Mouse (Mus musculus) cerebellum, adult 9-10 months (tissue): ENCODE measurements around the gene Stx16.

Experiments used
- DNase-seq: peaks from one replicate; pipeline ENCODE4 v3.0.0; 2022

Gene Stx16

GRCm38 (mm10) chr2:174075673-174076432, at the start of gene Stx16:
Stx16 (plus strand) TSS chr2:174076308.
- peak; percentile 96 for DNase-seq

GRCm38 (mm10) chr2:174026406-174026805, 49.7 kb upstream of the Stx16 start:
- no peak for DNase-seq

- no peak for DNase-seq
These were observed 42.8 kb upstream of the Stx16 start for GRCm38 (mm10) chr2:174033257-174033800.

- no peak for DNase-seq
These were observed 28.5 kb upstream of the Stx16 start for GRCm38 (mm10) chr2:174047656-174048055.

- no peak for DNase-seq
These were observed 26.4 kb upstream of the Stx16 start for GRCm38 (mm10) chr2:174049481-174050338.

- no peak for DNase-seq
These were observed 25.8 kb upstream of the Stx16 start for GRCm38 (mm10) chr2:174050339-174050685.

GRCm38 (mm10) chr2:174051081-174051481, 25.0 kb upstream of the Stx16 start:
- no peak for DNase-seq

GRCm38 (mm10) chr2:174054496-174054895, 21.6 kb upstream of the Stx16 start:
- no peak for DNase-seq

GRCm38 (mm10) chr2:174057730-174058129, 18.4 kb upstream of the Stx16 start:
- DNase-seq = no peak

GRCm38 (mm10) chr2:174058316-174058939, 17.7 kb upstream of the Stx16 start:
- no peak for DNase-seq

GRCm38 (mm10) chr2:174059591-174060385, 16.3 kb upstream of the Stx16 start:
- DNase-seq = no peak

GRCm38 (mm10) chr2:174061219-174061618, 14.9 kb upstream of the Stx16 start:
- no peak for DNase-seq

GRCm38 (mm10) chr2:174063074-174063473, 13.0 kb upstream of the Stx16 start:
- DNase-seq = no peak

GRCm38 (mm10) chr2:174063527-174064211, 12.4 kb upstream of the Stx16 start:
- DNase-seq = no peak

- DNase-seq = no peak
These were observed 8.2 kb upstream of the Stx16 start for GRCm38 (mm10) chr2:174067793-174068419.

GRCm38 (mm10) chr2:174069532-174070049, 6.5 kb upstream of the Stx16 start:
- no peak for DNase-seq

- no peak for DNase-seq
These were observed 4.7 kb upstream of the Stx16 start for GRCm38 (mm10) chr2:174071406-174071805.

GRCm38 (mm10) chr2:174073156-174073790, 2.8 kb upstream of the Stx16 start:
- no peak for DNase-seq

- peak; percentile 18 for DNase-seq
These were observed 1.5 kb upstream of the Stx16 start for GRCm38 (mm10) chr2:174074621-174075020.

GRCm38 (mm10) chr2:174075072-174075570, 987 bp upstream of the Stx16 start:
- no peak for DNase-seq
